Mouse (Mus musculus): ENCODE measurements around the gene Ank2.

- TF ChIP-seq CTCF (IDR thresholded peaks at IDR 0.05; ENCODE audit: borderline replicate concordance, control insufficient read depth, extremely low read depth, insufficient read depth, low read length, poor library complexity) (no peak), POLR2A (IDR thresholded peaks at IDR 0.05; ENCODE audit: control insufficient read depth, extremely low read depth, insufficient read depth, low read length, poor library complexity) (no peak)
Measured at GRCm38 (mm10) chr3:127127611-127128010, 371.5 kb downstream of the Ank2 start.

Measured in thymus, adult 2 months (tissue).